Mouse (Mus musculus) T-cell, adult 2 months (primary cell): ENCODE measurements around the gene Tns3.

ENCODE experiments used
- DNase-seq: peaks from one replicate; pipeline ENCODE4 v3.0.0; 2022; ENCODE audit warnings: low spot score

Gene Tns3

DNA sequence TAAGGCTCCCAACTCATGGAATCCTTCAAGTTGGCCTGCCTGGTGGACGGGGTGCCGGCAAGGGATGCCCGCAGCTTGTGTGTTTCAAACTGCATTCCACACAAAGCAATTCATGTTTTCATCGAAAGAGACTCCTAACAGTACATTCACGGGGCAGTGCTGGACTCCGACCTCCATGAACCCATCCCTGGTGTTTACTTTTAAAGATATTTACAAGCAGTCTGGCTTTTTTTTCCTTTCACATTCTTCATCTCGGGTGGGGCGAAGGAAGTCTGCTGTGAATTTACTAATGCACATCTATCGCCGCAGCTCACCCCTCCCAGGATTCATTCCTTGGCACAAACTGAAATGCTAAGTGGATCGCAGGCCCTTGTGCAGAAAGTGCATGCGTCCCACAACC lies 191.9 kb downstream of the Tns3 start:
- DNase-seq, result no peak

DNA sequence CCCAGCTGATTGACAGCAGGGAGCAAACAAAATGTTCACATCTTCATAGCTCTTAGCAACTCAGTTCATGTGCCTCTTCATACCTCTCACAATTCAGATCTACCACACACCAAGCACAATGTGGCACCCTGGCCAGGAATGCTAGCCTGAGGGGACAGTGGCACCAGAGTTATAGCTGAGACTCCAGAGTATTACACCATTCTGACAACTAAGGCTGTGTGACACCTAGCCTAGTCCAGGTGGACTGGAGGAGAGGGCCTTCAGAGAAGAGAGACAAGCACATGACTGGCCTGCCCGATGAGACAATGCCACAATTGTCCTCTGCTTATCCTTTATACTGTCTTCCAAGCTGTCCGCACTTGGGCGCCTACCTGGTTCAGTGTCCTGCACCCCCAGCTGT lies 192.8 kb downstream of the Tns3 start:
- DNase-seq, result no peak

DNA sequence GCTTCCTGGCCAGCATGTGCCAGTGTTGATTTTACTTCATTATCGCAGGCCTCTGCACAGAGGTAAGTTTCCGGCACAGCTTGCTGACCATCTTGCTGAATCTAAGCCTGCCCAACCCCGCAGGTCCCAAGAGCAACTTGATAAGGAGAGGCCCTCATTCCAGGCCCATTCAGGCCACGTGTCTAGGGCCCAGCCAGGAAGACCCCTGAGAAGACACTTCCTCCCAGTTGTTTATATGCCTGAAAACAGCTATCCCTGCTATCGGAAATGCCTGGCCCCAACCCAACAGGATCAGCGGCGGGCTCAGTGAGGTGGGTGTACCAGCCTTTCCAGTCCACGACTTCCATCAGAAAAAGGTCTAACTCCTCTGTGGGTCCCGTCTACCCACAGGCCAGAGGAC lies 194.8 kb downstream of the Tns3 start:
- DNase-seq, result no peak

- DNase-seq, result no peak
Observed at GRCm38 (mm10) chr11:8468161-8469091, 195.9 kb downstream of the Tns3 start.

GRCm38 (mm10) chr11:8467403-8468160 lies 196.8 kb downstream of the Tns3 start:
- no peak for DNase-seq

- DNase-seq, result no peak
Observed at GRCm38 (mm10) chr11:8463866-8464265, 200.5 kb downstream of the Tns3 start.

GRCm38 (mm10) chr11:8462827-8463405 lies 201.4 kb downstream of the Tns3 start:
- DNase-seq, result no peak

DNA sequence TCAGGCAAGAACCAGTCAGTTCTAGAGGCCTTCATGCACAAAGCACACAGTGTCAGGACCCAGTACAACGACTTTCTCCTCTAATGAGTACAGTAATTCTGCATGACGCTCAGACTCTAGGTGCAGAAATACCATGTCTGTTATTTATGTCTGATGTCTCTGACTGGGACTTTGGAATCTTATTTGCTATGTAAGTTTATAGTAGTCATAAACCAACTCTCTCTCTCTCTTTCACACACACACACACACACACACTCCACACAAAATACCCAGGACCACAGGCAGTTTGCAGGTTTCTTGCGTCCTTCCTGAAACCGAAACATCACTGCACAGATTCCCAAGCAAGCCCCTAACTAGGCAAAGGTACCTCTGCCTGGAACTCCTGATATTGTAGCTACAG lies 203.5 kb downstream of the Tns3 start:
- no peak for DNase-seq

- no peak for DNase-seq
Observed at GRCm38 (mm10) chr11:8457951-8458350, 206.4 kb downstream of the Tns3 start.

DNA sequence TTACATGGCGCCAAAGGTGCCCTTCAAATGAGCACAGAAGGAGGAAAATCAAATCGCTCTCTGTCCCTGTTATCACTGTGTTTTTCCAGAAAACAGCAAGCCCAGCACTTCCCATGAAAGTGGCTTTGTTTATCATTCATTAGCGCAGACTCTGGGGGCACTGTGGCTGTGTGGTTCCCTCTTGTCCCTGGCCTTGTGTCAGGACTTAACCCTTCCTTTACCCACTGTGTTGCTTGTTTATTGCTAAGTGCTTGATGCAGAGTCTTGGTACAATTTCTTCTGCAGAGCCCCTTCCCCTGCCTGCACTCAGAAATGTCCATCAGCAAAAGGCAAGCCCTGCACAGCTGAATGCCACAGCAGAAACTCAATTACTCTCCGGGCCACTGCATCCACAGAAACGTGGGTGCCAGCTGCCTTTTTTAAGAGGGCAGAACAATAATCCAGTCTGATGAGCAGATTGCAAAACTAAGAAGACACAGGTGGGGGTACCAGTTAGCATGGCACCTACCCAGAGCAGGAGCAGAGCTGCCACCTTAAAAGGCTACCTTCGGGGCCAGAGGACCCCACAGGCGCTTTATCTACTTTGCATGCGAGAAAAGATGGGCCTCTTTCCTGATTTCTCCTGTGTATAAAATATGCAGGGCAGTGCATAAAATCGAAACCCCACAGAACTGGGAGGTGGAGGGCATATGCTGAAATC lies 207.6 kb downstream of the Tns3 start:
- DNase-seq, result no peak

DNA sequence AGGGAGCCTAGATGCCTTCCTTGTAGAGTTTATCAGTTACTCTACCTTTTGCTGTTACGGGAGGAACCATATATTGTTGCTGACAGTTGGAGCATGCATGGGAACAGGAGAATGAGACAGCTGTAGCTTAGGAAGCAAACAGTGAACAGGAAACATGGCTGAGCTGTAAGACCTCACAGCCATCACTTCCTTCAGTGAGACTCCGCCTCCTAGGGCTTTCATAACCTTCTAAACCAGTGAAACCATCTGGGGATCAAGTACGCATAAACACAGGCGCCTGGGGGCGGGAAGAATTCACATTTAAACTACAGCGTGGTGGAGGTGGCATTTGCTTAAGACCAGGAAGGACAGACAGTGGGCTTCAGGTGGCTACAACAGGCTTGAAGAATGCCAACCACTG lies 208.7 kb downstream of the Tns3 start:
- DNase-seq, result no peak

- DNase-seq, result no peak
Observed at GRCm38 (mm10) chr11:8453252-8453651, 211.1 kb downstream of the Tns3 start.

GRCm38 (mm10) chr11:8451597-8452201 lies 212.6 kb downstream of the Tns3 start:
- no peak for DNase-seq

GRCm38 (mm10) chr11:8450540-8450939 lies 213.8 kb downstream of the Tns3 start:
- no peak for DNase-seq

DNA sequence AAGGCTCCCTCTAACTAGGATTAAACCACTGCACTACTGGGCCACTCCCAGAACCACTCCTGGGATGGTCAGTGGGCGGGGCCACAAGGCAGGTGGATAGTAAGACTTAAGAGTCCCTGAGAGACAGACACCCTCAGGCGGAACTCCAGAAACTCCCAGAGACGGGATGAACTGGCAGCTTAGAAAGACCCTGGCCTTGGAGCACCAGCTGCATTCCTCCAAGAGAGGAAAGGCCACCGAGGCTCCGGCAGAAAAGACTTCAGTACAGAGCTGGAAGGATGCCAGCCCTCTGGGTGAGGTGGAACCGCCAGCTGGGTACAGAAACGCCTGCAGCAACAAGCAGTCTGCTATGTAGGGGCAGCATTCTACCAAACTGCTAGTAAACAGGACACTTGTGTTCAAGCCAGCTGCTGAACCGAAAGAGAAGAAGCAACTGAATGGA lies 218.4 kb downstream of the Tns3 start:
- DNase-seq, result no peak

DNA sequence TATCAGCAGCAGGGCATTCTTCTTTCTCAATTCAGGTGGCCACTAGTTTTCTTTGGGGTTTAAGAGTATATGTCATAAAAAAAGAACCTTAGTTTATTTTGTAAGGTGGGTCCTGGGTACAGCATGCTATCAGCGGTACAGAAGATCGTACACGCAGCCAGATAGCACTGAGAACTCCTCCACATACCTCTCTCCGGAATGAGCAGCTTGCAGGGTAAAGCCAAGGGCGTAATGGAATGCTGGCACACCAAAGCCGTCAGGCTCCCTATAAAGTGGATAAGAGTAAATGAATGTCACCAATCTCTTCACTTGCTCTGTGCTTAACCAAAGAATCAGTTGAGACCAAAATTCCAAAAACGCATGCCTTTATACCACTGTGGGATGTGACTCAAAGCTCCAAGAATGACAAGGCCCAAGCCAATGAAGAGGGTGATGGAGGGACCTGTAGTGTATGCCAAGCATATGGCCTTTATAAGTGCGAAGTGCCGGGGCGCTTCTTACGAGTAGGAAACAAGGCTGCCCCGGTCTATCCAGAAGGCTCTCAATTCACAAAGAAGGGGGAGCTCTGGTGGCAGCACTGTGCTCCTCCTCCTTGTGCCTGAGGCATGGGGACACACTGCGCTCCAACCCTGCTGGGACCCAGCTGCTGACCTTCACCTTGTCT lies 219.4 kb downstream of the Tns3 start:
- DNase-seq, result no peak

- no peak for DNase-seq
Observed at GRCm38 (mm10) chr11:8443539-8444292, 220.6 kb downstream of the Tns3 start.

- DNase-seq, result no peak
Observed at GRCm38 (mm10) chr11:8440706-8441105, 223.6 kb downstream of the Tns3 start.

GRCm38 (mm10) chr11:8440221-8440620 lies 224.1 kb downstream of the Tns3 start:
- no peak for DNase-seq

DNA sequence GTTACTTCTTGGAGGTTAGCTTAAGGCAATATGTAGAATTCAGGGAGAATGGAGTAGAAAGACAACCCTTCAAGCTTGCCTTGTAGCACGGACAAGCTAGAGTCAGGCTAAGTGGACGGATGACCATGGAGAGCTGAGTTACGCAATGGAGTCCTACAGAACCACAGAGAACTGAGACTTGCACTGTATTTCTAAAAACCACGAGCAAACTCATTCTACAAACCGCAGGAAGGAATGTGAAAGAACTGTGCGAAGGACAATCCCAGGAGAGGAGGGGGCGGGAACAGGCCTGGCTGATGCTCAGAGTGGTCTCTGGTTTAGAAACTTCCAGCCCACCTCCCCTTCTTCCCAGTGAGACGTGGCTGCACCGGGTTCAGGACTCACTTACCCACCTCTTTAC lies 225.3 kb downstream of the Tns3 start:
- no peak for DNase-seq
